Mouse (Mus musculus): ENCODE data around the gene Npas3. TPM values are rescaled to one million over a fixed set of nuclear protein-coding genes. Genes with fewer than 3 reads are reported as not detected.

Npas3 gene
- polyA plus RNA-seq, 1 experiment from 2014 or later: 26.2 TPM

DNA sequence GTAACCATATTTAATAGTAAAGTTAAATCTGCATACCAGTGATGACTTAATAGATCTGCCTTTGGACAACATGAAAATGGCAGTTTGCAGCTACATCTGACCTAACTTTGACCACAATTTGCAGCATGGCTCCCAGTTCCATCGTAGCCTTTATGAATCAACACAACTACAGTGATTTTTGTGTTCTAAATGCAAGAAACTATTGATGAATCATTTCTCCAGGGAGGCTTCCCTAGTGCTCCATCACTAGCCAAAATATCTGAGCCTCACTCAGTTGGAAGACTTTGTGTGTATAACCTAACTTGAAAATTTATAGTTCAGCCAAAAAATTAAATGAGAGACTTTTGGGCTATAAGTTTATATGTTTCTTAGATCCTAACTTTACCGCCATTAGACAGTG lies 177.5 kb downstream of the Npas3 start:
- no peaks in the 10 kb centered on the region for H3K36me3 ChIP-seq
- ATAC-seq (ENCODE audit: low FRiP score): no peak
- H3K4me3 ChIP-seq: no peak overlapping the region
- H3K4me2 ChIP-seq (replicated peaks): no peak overlapping the region
- H3K9ac ChIP-seq: no peak overlapping the region
- H3K27me3 ChIP-seq: no peaks in the 10 kb centered on the region
- no peak overlapping the region for H3K27ac ChIP-seq
- 94% methylated on average over 2 of the region's 2 CpGs for WGBS
- H3K9me3 ChIP-seq (replicated peaks): no peaks in the 10 kb centered on the region
- peaks cover 21% of the 10 kb centered on the region for H3K4me1 ChIP-seq

DNA sequence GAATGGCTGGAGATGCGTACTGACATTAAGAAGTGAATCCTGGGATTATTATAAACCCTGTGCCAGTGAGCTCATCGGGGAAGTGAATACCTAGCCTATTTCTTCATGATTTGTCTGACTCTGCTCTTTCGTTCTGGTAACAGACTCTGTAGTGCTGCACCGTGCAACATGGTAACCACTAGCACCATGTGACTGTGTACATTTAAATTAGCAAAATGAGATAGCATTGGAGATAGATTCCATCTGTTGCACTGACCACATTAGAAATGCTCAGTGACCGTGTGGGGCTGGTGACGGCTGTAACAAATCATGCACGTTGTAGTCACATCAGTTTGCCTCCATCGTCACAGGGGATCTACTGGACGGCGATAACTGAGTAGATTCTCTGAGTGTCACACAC lies 178.7 kb downstream of the Npas3 start:
- ATAC-seq (ENCODE audit: low FRiP score): no peak
- no peak overlapping the region for H3K27ac ChIP-seq
- peaks cover 15% of the 10 kb centered on the region for H3K4me1 ChIP-seq
- H3K4me3 ChIP-seq: no peak overlapping the region
- no peak overlapping the region for H3K4me2 ChIP-seq (replicated peaks)
- no peaks in the 10 kb centered on the region for H3K27me3 ChIP-seq
- no peaks in the 10 kb centered on the region for H3K9me3 ChIP-seq (replicated peaks)
- no peak overlapping the region for H3K9ac ChIP-seq
- WGBS: 64% methylated on average over 10 of the region's 10 CpGs
- H3K36me3 ChIP-seq: no peaks in the 10 kb centered on the region

DNA sequence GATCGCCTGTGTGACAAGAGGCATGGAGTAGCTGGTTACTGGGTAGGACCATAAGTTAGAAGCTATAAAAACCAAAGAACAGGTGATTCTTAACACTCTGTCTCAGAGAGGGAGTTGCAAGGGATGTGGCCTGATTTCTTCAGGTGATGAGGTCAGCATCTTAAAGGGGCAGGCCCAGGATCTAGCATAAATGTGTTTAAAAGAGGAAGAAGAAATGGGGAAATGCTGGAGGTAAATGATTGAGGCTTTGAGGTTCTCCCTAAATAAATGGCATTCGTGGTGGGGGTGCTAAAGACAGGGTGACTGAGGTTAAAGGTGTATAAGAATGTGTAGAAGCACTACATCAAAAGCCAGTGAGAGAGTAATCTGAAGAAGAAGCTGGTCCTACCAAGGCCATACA lies 193.6 kb downstream of the Npas3 start:
- Histone ChIP-seq H3K4me2 (replicated peaks) (no peak overlapping the region), H3K4me3 (no peak overlapping the region), H3K36me3 (no peaks in the 10 kb centered on the region), H3K27ac (no peak overlapping the region), H3K27me3 (no peaks in the 10 kb centered on the region), H3K9ac (no peak overlapping the region), H3K4me1 (peaks cover 20% of the 10 kb centered on the region), H3K9me3 (replicated peaks) (no peaks in the 10 kb centered on the region)
- 84% methylated on average over 2 of the region's 2 CpGs for WGBS
- no peak for ATAC-seq (ENCODE audit: low FRiP score)

DNA sequence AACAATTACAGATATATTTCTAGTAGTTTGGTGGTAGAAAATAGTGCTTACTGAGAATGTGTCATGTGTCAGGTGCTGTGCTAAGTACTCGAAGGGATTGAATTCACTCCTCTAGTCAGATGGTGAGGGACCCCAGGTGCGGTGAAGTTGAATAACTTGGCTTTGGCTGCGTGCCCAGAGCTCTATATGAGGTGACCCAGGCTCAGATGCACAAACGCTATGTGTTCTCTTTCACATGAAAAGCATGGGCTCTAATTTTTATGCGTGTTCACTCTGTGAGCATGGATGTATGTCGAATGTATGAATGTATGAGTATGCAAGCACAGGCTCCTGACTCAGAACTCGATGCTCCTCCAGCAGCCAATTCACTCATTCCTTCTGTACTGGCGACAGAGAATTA lies 199.0 kb downstream of the Npas3 start:
- WGBS: 22% methylated on average over 8 of the region's 8 CpGs
- Histone ChIP-seq H3K9me3 (replicated peaks) (no peaks in the 10 kb centered on the region), H3K4me1 (peaks cover 38% of the 10 kb centered on the region), H3K4me3 (no peak overlapping the region), H3K27me3 (no peaks in the 10 kb centered on the region), H3K36me3 (no peaks in the 10 kb centered on the region), H3K4me2 (replicated peaks) (no peak overlapping the region), H3K27ac (peak overlapping the region; percentile 66), H3K9ac (no peak overlapping the region)
- peak; percentile 56; the same call in 1 of the 2 replicates for ATAC-seq (ENCODE audit: low FRiP score)

DNA sequence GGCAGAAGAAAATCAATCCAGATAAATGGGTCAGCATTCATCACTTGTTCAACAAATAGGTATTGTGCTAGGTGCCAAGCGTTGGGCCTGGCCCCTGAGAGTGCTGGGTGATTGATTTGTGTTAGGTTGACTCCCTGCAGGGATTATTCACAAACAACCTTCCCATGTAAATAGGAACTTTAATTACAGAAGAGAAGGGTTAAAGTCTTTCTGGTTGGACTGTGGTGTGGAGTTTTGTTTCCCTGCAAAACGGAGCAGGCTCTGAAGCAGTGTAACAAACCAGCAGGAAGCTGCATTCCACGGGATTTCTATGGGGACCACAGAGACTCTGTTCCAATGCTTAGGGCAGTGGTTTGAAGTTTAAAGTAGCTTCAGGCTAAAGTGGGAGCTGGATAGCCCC lies 199.6 kb downstream of the Npas3 start:
- Histone ChIP-seq H3K4me2 (replicated peaks) (no peak overlapping the region), H3K36me3 (no peaks in the 10 kb centered on the region), H3K9me3 (replicated peaks) (no peaks in the 10 kb centered on the region), H3K27ac (peak overlapping the region; percentile 66), H3K9ac (no peak overlapping the region), H3K4me1 (peaks cover 38% of the 10 kb centered on the region), H3K4me3 (no peak overlapping the region), H3K27me3 (no peaks in the 10 kb centered on the region)
- 2% methylated on average over 3 of the region's 3 CpGs for WGBS
- ATAC-seq (ENCODE audit: low FRiP score): peak; percentile 67

DNA sequence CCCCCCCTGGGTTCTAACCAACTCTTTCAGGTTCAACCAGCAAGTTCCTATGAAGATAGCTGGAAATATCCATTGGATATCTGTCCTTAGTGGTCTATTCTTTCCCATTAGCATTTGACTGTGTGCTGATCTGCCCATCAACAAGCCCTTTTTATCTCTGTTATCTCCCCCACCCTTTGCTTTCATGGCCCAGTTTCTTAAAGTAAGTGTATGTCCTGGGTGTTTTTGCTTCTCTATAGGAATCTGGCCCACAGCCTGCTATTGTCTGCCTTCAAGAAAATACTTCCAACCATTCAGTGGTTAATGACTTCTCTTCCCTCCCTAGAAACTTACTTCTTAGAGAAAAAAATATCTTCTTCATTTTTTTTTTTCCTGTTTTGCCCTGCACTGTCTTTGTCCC lies 219.1 kb downstream of the Npas3 start:
- Histone ChIP-seq H3K4me2 (replicated peaks) (no peak overlapping the region), H3K9me3 (replicated peaks) (no peaks in the 10 kb centered on the region), H3K27me3 (no peaks in the 10 kb centered on the region), H3K9ac (no peak overlapping the region), H3K27ac (no peak overlapping the region), H3K4me3 (no peak overlapping the region), H3K4me1 (no peaks in the 10 kb centered on the region), H3K36me3 (no peaks in the 10 kb centered on the region)
- no peak for ATAC-seq (ENCODE audit: low FRiP score)

DNA sequence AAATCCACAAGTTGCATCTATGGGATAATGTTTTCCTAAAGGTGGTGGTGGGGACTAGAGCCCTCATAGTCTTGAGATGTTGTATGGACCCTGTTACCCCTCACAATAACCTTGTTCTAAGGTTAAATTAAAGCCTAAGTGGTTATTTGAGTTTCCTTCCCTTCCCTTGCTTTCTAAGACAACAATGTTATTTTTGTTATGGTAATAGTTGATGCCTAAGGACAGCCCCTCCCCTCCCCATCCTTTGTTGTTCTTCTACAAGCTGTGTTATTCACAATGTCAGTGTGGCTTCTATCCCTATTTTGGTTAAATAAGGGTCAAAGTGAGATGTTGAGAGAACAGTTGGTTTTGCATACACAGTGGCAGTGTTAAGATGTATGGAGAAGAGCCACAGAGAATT lies 226.0 kb downstream of the Npas3 start:
- H3K4me2 ChIP-seq (replicated peaks): no peak overlapping the region
- H3K27me3 ChIP-seq: no peaks in the 10 kb centered on the region
- ATAC-seq (ENCODE audit: low FRiP score): no peak
- H3K9me3 ChIP-seq (replicated peaks): no peaks in the 10 kb centered on the region
- no peaks in the 10 kb centered on the region for H3K36me3 ChIP-seq
- H3K4me1 ChIP-seq: no peaks in the 10 kb centered on the region
- H3K4me3 ChIP-seq: no peak overlapping the region
- H3K27ac ChIP-seq: no peak overlapping the region
- no peak overlapping the region for H3K9ac ChIP-seq

DNA sequence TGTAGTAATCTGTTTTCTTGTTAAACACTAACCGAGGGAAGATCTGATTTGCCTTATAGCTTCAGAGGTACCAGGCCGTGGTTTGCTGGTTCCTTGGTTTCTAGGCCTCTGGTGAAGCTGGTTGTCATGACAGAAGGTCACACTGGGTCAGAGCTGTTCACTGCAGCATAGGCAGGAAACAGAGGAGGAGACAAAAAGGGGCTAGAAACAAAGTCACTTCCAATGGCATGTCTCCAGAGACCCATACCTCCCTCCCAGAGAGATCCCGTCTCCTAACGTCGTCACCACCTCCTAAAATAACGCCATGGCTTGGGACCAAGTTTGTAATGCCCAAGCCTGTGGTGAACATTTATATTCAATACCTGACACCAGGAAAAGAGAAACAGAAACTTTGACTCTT lies 236.4 kb downstream of the Npas3 start:
- Histone ChIP-seq H3K4me3 (no peak overlapping the region), H3K27ac (no peak overlapping the region), H3K4me2 (replicated peaks) (no peak overlapping the region), H3K9ac (no peak overlapping the region), H3K36me3 (no peaks in the 10 kb centered on the region), H3K27me3 (no peaks in the 10 kb centered on the region), H3K9me3 (replicated peaks) (no peaks in the 10 kb centered on the region), H3K4me1 (no peaks in the 10 kb centered on the region)
- 68% methylated on average over 6 of the region's 6 CpGs for WGBS
- no peak for ATAC-seq (ENCODE audit: low FRiP score)

DNA sequence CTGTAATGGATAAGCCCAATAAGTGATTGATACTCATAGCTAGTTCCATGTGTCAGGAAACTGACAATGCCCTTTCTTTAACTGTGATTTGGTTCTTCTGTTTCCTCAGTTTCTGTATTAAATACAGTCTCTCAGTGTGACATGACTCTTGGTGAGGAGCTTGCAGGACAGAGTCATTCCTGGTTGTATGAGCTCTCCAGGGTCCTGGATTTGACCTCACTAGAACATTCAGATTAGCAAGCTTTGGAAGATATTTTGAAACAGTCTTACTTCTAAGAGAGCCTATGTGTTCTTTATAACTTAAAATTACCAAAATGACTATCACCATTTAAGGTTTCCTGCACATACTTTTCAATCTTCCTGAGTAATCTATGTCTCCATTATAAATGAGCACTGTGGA lies 247.9 kb downstream of the Npas3 start:
- Histone ChIP-seq H3K27me3 (no peaks in the 10 kb centered on the region), H3K27ac (no peak overlapping the region), H3K36me3 (no peaks in the 10 kb centered on the region), H3K9me3 (replicated peaks) (no peaks in the 10 kb centered on the region), H3K9ac (no peak overlapping the region), H3K4me2 (replicated peaks) (no peak overlapping the region), H3K4me1 (no peaks in the 10 kb centered on the region), H3K4me3 (no peak overlapping the region)
- ATAC-seq (ENCODE audit: low FRiP score): no peak

DNA sequence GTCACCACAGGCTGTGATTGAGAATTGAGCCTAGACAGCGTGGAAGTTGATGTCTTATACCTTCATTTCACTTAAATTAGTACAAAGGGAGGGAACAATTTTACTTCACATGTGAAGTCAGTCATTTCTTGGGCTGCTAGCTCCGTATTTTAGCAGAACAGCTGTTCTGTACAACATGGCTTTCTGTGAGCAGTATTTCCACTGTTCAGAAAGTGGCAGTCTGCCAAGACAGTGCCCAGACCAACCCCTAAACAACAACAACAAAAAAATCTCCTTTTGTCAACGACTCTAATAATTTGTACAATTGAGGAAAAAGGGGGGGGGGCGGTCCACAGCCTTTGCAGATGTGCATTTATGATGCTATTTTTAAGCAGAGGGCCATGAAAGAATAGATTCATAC lies 266.4 kb downstream of the Npas3 start:
- Histone ChIP-seq H3K9me3 (replicated peaks) (no peaks in the 10 kb centered on the region), H3K4me3 (no peak overlapping the region), H3K27ac (no peak overlapping the region), H3K36me3 (no peaks in the 10 kb centered on the region), H3K4me1 (no peaks in the 10 kb centered on the region), H3K27me3 (no peaks in the 10 kb centered on the region), H3K9ac (no peak overlapping the region), H3K4me2 (replicated peaks) (no peak overlapping the region)
- WGBS: 82% methylated on average over 4 of the region's 4 CpGs
- ATAC-seq (ENCODE audit: low FRiP score): no peak

DNA sequence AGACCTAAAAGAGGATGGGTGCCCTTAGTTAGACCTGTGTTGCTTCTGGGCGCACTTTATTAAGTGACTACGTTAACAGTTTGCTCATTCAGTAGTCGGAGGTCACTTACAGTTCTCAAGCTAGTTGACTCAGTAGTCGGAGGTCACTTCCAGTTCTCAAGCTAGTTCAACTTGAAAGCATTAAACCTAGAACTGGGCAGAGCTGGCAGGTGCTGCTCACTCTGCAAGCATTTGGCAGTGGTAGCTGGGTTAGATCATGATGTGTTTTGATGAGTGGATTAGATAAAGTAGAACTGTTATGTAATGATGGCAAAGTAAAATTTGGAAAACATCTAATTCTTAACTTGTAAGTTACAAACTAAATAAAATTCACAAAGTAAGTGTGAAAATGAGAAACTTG lies 271.1 kb downstream of the Npas3 start:
- H3K9ac ChIP-seq: no peak overlapping the region
- H3K4me3 ChIP-seq: no peak overlapping the region
- 91% methylated on average over 4 of the region's 4 CpGs for WGBS

DNA sequence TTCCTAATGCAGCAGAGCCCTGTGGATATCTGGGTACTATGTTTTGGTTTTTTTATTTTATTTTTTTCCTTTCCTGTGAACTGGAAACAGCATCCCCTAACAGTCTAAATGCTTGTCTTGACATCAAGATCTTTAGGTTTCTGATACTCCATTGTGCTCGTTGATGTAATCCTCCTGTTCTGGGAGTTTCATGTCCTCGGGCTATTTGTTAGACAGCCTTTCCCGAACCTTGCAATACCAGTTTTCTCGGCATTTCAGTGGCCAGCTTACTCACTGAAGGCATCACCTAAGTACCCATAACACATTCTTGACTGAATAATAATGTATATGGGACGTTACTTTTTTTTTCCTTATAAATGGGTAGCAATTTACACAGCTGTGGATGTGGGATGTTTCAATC lies 274.2 kb downstream of the Npas3 start:
- no peak overlapping the region for H3K4me2 ChIP-seq (replicated peaks)
- H3K4me3 ChIP-seq: no peak overlapping the region
- no peak for ATAC-seq (ENCODE audit: low FRiP score)
- H3K9ac ChIP-seq: no peak overlapping the region; the same call in 1 of the 2 replicates
- 69% methylated on average over 5 of the region's 5 CpGs for WGBS
- H3K27me3 ChIP-seq: no peaks in the 10 kb centered on the region
- H3K9me3 ChIP-seq (replicated peaks): no peaks in the 10 kb centered on the region
- H3K27ac ChIP-seq: no peak overlapping the region
- peaks cover 11% of the 10 kb centered on the region; the same call in 1 of the 2 replicates for H3K4me1 ChIP-seq
- H3K36me3 ChIP-seq: no peaks in the 10 kb centered on the region

More for the DNA sequence above, 271.1 kb downstream of the Npas3 start:
- Histone ChIP-seq H3K27me3 (no peaks in the 10 kb centered on the region), H3K27ac (no peak overlapping the region), H3K4me1 (no peaks in the 10 kb centered on the region), H3K36me3 (no peaks in the 10 kb centered on the region), H3K9me3 (replicated peaks) (no peaks in the 10 kb centered on the region), H3K4me2 (replicated peaks) (no peak overlapping the region)
- ATAC-seq (ENCODE audit: low FRiP score): no peak

DNA sequence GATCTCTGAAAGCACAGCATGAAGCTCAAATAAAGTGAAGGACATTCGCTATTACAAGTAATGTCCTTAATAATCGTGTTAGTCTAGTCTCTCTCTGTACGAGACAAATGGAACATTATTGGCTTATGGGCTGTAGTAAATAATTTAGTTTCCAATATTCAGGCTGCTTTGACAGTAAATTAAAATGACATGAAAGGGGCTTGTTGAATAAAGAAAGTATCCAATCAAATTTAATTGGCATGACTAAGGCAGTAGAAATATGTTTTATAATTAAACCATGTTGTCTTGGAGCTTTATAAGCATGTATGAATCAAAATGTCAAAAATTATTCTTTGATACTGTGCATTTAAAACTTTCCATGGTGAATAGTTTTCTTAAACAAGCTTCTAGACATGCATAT lies 278.6 kb downstream of the Npas3 start:
- Histone ChIP-seq H3K4me3 (no peak overlapping the region), H3K36me3 (no peaks in the 10 kb centered on the region), H3K27me3 (no peaks in the 10 kb centered on the region), H3K27ac (no peak overlapping the region), H3K9me3 (replicated peaks) (no peaks in the 10 kb centered on the region), H3K4me2 (replicated peaks) (no peak overlapping the region), H3K4me1 (peaks cover 11% of the 10 kb centered on the region; the same call in 1 of the 2 replicates), H3K9ac (no peak overlapping the region)
- WGBS: 72% methylated on average over 3 of the region's 3 CpGs
- ATAC-seq (ENCODE audit: low FRiP score): no peak

DNA sequence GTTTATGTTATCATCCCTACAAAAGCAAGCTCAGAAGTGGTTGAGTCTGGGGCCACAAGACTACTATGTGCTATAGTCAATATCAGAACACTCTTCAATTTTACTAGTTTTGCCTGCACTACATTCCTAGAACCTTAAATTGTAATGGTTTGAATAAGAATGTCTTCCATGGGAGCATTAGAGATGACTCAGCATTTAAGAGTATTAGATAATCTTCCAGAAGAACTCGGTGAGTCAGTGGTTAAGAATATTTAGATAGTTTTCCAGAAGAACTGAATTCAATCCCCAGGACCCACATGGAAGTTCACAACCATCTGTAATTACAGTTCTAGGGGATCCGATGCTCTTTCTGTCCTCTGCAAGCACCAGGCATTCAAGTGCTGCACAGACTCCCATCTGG lies 280.9 kb downstream of the Npas3 start:
- Histone ChIP-seq H3K4me1 (peaks cover 11% of the 10 kb centered on the region; the same call in 1 of the 2 replicates), H3K4me3 (no peak overlapping the region), H3K9me3 (replicated peaks) (no peaks in the 10 kb centered on the region), H3K4me2 (replicated peaks) (no peak overlapping the region), H3K27me3 (no peaks in the 10 kb centered on the region), H3K27ac (no peak overlapping the region), H3K9ac (no peak overlapping the region), H3K36me3 (no peaks in the 10 kb centered on the region)
- WGBS: 93% methylated on average over 2 of the region's 2 CpGs
- no peak for ATAC-seq (ENCODE audit: low FRiP score)

Data from hindbrain, embryonic 12.5 days (tissue).